Mouse (Mus musculus): ENCODE results near the gene Fras1.

Gene Fras1

DNA sequence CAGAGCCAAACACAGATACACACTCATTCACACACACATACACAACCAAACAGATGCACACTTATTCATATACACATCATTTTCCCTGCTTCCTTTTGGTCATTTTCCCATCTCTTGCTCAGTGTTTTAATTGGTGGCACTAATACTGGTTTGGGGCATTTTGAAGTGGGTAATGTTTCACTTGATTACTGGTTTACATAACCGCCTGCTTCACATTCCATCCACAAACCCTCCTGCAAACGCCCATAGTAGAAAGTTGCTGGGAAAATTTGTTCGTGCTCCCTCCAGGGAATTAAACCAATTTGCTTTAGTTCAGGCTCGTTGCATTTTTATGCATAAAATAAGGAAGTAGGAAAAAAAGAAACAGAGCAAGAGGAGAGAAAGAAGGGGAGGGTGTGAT lies 200.8 kb downstream of the Fras1 start:
- in situ Hi-C loops (cut with MboI, MseI): no loop called here

DNA sequence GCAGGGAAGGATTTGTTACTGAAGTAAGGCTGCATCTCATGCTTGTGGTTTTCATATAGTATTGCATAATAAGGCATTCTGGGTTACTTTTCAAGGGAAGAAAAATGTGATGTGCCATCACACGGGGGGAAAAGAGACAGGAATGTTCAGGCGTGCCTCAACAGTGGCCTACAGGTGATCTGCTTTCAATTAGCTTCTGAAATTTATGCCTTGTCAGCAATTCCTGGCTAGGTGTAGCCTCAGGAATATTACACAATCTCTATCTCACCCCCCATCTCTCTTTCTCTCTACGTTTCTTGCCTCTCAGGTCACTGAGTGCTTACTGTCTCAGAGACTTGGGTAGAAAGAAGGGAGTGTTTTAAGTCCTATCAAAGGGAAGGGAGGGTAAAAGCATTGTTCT lies 204.9 kb downstream of the Fras1 start:
- in situ Hi-C loops (cut with MboI, MseI): no loop called here

DNA sequence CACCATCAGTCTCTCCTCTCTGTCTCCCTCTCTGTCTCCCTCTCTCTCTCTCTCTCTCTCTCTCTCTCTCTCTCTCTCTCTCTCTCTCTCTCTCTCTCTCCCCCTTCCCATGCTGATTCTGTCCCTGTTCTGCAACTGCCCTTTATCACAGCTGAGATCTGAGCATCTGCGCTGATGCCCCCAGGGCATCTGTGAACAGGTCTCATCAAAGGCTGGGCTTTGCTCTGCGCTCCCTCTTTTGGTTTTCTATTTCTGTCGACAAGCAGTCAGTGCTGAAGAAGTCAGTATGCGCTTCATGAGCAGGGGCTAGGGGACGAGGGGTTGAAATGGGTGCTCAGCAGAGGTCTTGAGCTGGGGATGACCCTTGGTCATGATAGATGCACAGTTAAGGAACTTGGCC lies 206.2 kb downstream of the Fras1 start:
- in situ Hi-C loops (cut with MboI, MseI): no loop called here

DNA sequence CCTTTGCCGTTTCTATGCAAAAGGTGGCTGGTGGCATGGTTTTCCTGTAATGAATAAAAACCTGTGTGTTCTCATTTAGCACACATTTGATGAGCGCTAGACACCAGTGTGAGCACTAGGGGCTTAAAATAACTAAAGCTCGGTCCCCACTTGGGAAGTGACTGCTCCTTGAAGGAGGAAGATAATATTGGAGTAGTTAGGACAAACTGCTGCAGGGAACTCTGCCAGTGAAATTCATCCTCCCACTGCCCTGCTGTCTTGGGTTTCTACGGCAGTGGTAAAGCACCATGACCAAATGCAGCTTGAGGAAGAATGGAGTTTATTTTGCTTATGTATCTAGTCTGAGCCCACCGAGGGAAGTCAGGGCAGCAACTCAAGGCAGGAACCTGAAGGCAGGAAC lies 211.0 kb downstream of the Fras1 start:
- in situ Hi-C loops (cut with MboI, MseI): no loop called here

DNA sequence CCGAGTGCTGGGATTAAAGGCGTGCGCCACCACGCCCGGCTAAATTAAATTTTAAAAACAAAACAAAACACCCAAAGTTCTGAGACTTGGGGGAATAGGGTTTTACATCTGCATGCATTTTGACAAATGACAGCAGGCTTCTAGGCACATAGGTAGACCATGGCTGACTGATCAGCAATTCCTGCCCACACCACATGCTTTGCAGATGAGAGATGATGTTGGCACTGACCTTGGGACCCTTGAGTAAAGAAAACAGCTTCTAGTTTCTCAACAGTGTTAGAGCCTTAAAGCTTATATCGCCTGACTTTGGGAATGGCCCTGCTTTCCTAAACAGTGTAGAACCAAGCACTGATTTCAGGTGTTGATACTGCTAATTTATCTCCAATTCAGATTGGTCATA lies 216.9 kb downstream of the Fras1 start:
- in situ Hi-C loops (cut with MboI, MseI): no loop called here

DNA sequence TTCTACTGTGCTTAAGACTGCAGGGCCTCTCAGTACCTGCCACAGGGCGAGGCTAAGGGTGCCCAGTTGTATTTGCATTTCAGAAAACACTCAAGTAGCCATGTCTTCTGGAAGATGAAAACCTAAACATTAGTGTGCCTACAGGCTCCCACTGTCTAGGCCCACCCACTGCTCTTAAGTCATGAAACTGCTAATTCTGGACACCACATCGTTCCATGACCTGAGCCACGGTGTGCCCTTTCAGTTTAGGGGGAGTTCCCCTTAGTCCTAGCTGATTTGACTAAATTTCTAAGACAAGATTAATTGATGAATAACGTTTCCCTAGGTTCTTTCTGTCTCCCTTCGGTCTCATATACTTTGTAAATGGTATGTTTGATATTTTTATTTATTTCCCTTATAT lies 222.0 kb downstream of the Fras1 start:
- in situ Hi-C loops (cut with MboI, MseI): no loop called here

DNA sequence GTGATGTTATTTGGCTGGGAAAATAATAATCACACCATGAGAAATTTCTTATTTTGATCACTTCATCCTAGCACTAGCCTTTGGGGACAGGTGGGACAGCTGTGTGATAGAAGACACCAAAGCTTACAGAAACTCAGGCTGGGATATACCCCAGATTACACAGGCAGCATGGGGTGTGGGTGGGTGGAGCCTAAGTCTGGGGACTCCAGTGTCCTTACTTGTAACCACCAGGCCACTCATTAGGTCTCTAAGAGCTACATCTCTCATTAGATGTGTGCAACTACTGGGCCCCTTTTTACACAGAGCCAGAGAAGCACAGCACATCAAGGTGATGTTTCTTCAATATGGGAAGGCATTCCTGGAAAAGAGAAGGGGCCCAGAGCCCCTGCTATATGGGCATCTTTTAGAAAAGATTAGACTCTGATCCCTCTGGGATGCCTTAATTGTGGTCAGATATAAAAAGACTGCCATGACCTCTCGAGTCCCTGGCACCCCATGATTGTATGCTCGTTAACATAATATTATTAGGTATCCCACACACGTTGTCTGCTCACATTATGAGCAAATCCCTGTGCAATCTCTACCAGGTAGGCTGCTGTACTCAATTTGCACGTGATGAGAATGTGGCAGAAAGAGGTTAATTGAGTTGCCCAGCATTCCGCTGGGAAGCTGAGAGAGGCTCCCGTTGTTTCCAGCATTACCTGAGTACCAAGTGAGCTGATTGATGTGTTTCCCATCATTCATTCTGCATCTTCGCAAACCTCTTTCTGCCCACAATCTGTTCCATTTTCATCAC lies 230.4 kb downstream of the Fras1 start:
- in situ Hi-C loops (cut with MboI, MseI): no loop called here

DNA sequence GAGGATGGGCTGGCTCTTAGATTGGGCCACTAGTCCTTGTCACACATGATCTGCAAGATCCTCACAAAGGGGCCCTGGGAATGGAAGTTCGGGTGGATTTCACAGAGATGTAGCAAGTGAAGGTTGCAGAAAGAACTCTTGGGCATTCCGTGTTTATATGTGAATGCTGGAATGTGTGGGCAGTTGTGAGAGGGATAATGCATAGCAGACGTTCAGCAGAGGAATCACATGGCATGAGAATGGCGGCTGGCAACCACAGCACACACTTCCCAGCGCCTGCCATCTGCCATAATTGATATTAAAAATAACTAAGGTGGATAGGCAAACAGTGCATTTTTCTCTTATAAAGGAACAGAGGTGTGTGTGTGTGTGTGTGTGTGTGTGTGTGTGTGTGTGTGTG lies 234.3 kb downstream of the Fras1 start:
- in situ Hi-C loops (cut with MboI, MseI): no loop called here

DNA sequence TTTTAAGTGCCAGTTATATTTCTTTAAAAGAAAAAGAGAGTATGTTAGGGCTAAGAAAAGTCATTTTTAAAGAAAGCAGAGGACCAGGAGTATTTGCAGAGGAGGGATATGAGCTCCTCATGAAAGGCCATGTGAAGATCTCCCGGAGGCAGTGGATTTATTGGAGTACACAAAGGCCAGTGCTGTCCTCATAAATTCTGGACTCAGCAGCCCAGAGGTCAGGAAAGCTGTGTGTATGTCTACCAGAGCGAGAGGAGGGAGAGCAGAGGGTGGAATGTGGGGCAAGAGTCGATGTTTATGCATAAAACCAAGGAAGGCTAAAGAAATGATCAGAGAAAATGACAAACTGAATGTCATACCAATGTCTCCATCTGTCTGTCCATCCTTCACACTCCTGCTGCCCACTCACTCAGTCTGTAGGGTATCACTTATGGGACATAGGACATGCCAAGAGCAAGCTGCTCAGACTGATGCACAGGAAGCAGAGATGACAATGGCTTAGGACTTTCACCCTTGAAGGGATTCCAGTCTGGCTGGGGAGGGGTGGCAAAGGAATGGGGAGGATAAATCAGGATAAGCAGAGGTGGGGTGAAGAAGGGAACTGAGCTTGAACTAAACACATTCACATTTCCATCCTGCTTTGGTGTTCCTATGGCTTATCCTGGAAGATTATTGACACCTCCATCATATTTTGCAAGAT lies 235.0 kb downstream of the Fras1 start:
- in situ Hi-C loops (cut with MboI, MseI): no loop called here

DNA sequence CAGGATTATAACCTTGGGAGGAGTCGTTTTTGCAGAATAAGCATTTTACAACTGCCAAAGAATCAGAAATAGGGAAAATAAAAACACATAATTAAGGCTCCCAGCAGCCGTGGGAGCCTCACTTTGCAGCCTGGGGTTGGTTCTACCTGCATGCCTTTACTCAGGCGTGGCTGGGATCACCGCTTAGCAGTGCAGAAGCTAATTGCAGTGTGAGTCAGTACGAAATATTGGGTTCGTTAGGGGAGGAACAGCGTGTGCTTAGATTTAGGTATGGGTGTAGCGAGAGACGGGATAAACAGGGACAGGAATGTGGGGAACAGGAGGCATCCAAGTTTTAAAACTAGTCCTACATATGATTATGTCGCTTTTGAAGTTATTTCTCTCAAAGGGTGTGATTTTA lies 238.3 kb downstream of the Fras1 start:
- in situ Hi-C loops (cut with MboI, MseI): no loop called here

DNA sequence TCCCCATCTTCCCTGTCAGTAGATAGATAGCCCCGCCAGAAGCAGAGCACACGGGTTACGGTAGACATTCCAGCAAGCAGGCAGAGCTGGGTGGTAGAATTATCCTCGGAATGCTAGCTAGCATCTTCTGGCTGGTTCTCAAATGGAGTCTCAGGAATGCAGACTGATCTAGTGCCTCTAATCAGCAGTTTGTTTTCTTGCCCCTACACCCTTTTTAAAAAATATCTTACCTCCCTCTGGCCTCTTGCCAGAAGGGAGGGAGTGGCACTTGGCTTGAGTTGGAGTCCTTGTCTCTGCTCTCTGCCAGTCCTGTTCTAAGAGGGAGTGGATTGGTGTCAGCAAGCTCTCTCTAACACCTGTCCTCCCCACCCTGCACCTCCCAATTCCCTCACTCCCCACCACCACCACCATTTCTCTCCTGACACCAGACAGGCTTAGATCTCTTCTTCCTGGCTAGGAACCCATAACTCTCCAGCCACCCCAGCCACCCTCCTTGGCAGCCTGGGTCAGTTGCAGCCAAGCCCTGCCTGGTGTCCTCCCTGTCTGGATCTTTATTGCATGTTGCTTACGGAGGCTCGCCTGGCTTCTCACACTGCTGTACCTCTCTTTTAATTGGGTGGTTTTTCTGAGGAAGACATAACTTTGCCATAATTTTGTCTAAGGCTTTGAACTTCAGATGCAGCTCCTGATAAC lies 243.3 kb downstream of the Fras1 start:
- in situ Hi-C loops (cut with MboI, MseI): no loop called here

DNA sequence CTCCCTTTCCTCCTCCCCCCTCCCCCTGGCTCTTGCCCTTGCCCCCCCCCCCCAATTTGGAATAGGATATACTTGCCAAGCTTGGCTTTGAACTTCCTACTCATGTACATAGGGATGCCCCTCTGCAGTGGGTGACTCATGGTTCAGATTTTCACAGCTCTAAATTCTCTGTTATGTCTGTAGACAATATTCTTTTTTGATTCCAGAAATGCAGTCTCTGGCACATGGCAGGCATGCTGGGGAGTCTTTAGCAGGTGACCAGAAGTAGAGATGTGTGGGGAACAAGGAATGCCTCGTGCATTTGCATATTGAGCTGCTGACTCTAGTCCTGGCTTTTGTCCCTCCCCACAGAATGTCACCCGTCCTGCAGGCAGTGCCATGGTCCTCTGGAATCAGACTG lies 244.3 kb downstream of the Fras1 start:
- in situ Hi-C loops (cut with MboI, MseI): no loop called here

DNA sequence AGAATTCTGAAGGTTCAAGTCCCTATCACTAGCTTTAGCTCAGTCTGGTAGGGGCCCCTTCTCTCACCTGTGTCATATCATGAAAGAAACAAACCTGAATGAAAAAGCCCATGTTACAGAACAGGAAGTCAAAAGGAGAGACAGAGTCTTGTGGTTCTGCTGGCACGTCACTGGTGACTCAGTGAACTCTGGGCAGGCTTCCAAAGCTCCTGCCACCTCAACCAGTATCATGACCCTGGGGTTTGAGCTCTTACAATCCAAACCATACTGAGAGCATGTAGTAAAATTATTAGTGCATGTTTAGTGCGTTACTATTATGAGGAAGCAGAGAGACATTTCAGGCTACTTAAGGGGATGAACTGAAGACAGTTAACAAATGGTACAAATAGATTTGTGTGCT lies 246.5 kb downstream of the Fras1 start:
- in situ Hi-C loops (cut with MboI, MseI): no loop called here

DNA sequence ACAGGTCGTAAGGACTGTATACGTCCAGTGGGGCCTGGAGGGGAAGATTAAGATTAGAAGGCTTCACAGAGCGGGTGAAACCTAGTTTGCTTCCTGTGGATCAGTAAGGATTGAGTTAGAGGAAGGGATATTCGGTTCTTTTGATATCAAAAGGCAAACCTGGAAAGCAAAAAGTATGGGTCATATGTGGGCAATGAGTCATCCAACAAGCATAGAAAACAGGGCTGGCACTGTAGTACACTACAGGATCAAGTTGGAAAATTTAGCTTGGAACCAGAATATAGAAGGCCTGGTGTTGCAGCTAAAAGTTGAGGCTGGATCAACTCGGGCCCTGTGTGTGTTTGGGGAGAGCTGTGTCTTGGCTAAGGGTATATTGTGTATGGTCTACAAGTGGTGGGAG lies 246.9 kb downstream of the Fras1 start:
- in situ Hi-C loops (cut with MboI, MseI): no loop called here

DNA sequence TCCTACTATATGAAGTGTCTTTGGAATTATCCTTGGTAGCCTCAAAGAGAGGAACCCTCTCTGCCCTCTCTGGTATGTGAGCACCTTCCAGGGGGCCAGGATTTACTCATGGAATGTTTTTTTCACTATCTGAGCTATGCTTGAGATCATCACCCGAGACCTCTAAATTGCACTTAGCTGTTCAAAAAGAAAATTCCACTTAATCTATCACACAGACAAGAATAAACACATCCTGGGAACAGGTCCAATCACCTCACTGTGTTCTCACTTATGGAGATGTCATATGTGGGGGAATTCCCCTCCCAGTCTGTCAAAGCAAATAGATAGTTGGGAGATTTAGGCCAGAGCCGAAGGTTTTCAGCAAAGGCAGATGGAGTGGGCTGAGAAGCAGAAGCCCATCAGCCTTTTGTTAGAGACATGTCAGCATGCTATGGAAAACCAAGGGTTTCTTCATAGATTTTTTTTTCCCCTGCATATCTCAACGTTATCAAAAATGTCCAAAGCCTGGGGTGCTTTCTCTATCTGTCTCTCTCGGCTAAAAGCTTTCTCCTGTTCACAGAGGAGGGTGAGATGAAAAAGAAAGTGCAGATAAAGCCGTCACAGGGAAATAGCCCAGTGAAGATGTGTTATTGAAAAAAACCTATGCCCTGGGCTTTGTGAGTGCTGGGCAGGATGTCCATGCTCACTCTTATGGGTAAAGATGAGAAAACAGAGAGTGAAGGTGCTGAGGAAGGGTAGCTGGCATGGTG lies 249.0 kb downstream of the Fras1 start:
- in situ Hi-C loops (cut with MboI, MseI): no loop called here

DNA sequence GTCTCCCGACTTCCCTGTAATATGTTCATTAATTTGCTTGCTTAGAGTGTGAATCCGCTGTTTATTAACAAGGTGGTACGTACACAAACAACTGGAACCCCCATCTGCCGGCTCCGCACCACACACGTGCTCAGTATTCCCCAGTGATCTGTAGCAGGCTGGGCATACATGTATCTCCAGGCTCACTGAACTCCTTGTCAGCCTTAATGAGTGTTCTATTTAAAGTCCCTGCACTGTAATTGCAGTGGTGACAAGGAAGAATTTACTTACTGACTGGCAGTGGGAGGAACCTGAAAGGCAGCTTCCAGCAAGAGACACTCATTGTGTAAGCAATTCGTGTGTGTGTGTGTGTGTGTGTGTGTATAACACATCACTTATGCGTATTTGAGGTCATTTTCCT lies 256.1 kb downstream of the Fras1 start:
- in situ Hi-C loops (cut with MboI, MseI): no loop called here

DNA sequence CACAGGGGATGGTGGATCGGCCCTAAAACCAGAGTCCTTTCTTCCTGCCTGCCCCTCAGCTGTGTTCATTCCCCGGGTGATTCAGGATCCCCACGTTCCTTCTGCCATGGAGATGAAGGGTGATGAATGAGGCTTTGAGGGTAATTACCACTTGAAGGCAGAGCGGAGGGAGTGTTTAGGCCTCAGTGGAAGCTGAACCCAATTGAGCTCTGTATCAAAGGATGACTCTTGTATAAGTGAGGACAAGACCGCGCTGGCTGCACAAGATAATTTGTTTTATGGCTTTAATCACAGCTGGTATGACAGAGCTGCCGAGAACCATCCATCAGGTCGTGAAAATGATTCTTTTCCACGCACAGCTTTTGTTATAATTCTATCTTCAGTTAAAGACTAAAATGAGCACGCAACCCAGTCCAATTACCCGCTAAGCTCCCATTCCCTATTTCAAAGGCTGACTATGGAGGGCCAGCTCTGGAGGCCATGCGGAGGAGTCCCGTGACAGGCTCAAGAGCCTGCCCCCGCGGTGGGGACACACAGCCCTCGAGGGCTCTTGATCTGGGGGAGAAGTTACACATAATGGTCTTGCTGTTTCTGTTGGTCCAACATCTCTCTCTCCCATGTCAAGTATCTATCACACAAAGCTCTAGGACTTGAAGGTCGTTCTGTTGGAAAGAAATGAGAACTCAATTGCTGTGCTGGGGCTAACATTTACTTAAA lies 261.5 kb downstream of the Fras1 start:
- in situ Hi-C loops (cut with MboI, MseI): no loop called here

DNA sequence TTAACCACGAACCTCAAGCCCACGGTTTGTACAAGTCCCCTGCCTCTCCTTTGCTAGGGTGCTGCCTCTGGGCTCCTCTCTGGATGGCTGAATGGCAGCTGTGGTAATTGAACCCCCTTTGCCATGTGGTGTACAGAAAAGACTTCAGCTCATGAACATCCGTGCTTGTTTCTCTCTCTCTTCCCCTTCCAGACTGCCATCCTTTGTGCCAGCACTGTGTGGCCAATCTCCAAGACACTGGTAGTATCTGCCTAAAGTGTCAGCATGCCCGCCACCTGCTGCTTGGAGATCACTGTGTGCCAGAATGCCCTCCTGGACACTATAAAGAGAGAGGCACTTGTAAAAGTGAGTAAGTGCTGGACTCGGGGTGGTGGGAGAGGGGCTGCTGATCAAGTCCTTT lies 262.1 kb downstream of the Fras1 start:
- in situ Hi-C loops (cut with MboI, MseI): no loop called here

DNA sequence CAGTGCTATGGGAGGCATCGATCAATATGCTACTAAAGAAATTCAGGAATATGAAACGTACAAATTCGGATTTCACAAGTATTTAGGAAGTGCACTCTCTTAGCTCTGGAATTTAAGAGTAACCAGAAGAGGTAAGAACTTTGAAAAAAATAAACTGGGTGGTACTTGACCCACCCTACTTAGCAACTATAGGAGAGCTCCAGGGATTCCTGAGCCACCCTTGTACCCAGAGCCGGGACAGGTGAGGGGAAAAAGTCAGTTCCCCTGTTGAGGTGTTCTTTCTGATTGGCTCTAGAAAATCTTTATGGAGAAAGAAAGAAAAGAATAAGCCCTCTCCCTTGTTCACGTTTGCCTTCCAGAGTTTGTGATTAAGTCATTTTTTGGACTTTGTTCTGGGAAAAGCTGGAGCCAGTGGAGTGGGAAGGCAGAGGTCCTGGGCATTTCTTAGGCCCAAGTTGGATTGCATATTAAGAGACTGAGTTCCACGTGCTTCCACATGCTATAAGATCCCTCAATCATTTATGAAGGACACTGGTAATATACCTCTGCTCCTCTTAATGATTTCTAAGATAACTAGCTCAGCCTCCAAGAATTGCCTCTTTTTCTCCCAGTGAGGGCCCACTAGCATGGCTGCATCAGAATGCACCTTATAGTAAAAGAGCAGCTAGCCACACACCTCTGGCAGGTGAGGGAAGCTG lies 265.6 kb downstream of the Fras1 start:
- in situ Hi-C loops (cut with MboI, MseI): no loop called here

DNA sequence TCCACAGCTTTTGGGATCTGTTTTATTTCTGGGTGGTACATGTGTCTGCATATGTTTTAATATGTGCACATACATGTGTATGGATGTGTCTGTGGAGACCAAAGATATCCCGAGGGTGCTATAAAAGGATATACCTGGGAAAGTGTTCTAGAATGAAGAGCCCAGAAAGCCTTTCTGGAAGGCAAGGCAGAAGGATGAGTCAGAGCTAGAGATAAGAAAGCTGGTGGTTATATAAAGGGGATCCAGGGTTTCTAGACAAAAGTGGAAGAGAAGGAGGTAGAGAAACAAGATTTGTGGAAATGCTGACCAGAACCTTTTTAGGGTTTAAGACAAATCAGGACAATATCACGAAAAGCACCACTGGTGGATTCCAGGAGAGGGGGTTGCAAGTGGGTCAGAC lies 267.5 kb downstream of the Fras1 start:
- in situ Hi-C loops (cut with MboI, MseI): loop anchor here in 1 of 2 experiments (10.0 kb wide), 1 partner anchor 1844 kb away; no protein-coding TSS in a partner anchor

DNA sequence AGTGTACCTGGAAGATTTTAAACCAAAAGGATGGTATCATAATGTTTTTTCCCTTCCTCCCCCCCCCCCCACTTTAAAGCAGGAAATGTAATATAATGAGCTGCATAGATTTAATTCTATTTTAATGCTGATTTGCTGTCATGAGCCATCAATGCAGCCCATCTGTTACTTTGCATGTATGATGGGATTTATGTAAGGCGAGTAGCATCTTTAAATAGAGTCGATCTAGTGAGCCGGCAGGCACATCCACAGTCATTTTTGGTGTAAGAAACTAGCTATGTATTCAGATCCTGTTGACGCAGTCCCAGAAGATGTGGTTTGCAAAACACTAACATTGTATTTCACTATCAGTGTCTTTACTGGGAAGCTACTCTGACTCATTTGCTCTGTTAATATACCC lies 301.9 kb downstream of the Fras1 start:
- in situ Hi-C loops (cut with MboI, MseI): no loop called here

Measured in T-helper 17 cell (primary cell).